Mouse (Mus musculus): Measurements from ENCODE around the gene Mypn. TPM values are rescaled to one million over a fixed set of nuclear protein-coding genes. Genes with fewer than 3 reads are reported as not detected.

Gene Mypn
- total RNA-seq (2023), result not detected

GRCm38 (mm10) chr10:63203728-63204127 is at the start of gene Mypn:
Gene Mypn, minus strand, starts transcription at chr10:63203952.

GRCm38 (mm10) chr10:63243493-63244054 is 39.8 kb upstream of the Mypn start, which contains the start of gene Herc4:
Gene Herc4, plus strand, starts transcription at chr10:63243810.

GRCm38 (mm10) chr10:63099521-63099920 is 104.2 kb downstream of the Mypn start, which contains the start of gene Atoh7:
Gene Atoh7, plus strand, starts transcription at chr10:63099651.

Other genes with a start within 250 kb of the Mypn start
- gene Rufy2, start 223.7 kb downstream of the Mypn start, total RNA-seq (2023), result 46.1 TPM
- gene Hnrnph3, start 179.7 kb downstream of the Mypn start, total RNA-seq (2023), result 85.5 TPM
- gene Pbld2, start 179.6 kb downstream of the Mypn start, total RNA-seq (2023), result 2.3 TPM
- not detected for gene Pbld1, start 143.8 kb downstream of the Mypn start, total RNA-seq (2023)
- gene Atoh7, start 104.3 kb downstream of the Mypn start, total RNA-seq (2023), result not detected
- 168 TPM for gene Herc4, start 39.9 kb upstream of the Mypn start, total RNA-seq (2023)
- gene Sirt1, start 177.8 kb upstream of the Mypn start, total RNA-seq (2023), result 52.7 TPM
- 5.6 TPM for gene Dnajc12, start 178.5 kb upstream of the Mypn start, total RNA-seq (2023)
- not detected for gene Gm7075, start 217.8 kb upstream of the Mypn start, total RNA-seq (2023)
- not detected for gene Ctnna3, start 226.1 kb upstream of the Mypn start, total RNA-seq (2023)

Measured in CD4-positive naive resting alpha-beta T cell, adult 57 days (primary cell).